ENCODE assay signal across 10 mouse cellular contexts in the genomic region with DNA sequence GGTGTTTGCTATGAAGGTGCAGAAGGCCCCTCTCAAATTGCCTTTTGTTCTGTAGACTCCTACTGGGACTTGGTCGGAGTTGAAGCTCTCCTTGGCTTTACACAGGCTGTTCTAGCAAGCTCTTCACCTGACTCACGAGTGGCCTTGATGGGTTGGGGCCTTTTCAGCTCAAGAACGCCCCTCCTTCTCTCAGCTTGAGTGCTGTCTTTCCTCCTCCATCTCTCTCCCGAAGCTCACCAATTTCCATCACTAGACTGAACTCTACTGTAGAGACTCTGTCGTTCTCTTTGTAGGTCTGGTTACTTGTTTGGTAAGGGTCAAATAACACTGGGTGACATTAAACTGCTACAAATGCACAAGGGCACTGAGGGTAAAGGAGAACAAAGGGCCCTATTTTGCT. TPM values are rescaled to one million over a fixed set of nuclear protein-coding genes. Genes with fewer than 3 reads are reported as not detected.
DNase-seq lines count a peak whose midpoint lies in the region; ATAC-seq and TF ChIP-seq lines count a peak whose summit lies in the region.
"Had no signal": no experiment of that assay in that cellular context is flagged by ENCODE, and none has a peak within 500 bp of the region (broad histone marks: within the 10 kb centered on the region; RNA-seq: fewer than 3 reads in every experiment).

No protein-coding gene starts in this region.

- H3K27me3 ChIP-seq in testis, adult 2 months (ENCODE audit: control insufficient read depth, insufficient read depth, low read length): no peaks in the 10 kb centered on the region
- no peaks in the 10 kb centered on the region for H3K27me3 ChIP-seq in limb, embryonic 13.5 days
- H3K27me3 ChIP-seq in stomach, embryonic 16.5 days (ENCODE audit: control insufficient read depth, insufficient read depth, low read length): no peaks in the 10 kb centered on the region
- H3K27me3 ChIP-seq: Patski had no signal

- H3K27ac ChIP-seq in testis, adult 2 months (ENCODE audit: control insufficient read depth, insufficient read depth, low read depth, low read length): peak overlapping the region; percentile 98
- peak overlapping the region; percentile 94 for H3K27ac ChIP-seq in limb, embryonic 13.5 days
- H3K27ac ChIP-seq in stomach, embryonic 16.5 days (ENCODE audit: low read length): peak overlapping the region; percentile 92

- peak; percentile 1; the same call in 1 of the 2 replicates for ATAC-seq in limb, embryonic 13.5 days (ENCODE audit: low FRiP score, low read depth)
- ATAC-seq in stomach, embryonic 16.5 days (ENCODE audit: insufficient read depth, low FRiP score): no peak

- no peak for TF ChIP-seq CTCF in testis, adult 2 months (IDR thresholded peaks at IDR 0.05; ENCODE audit: control insufficient read depth, insufficient read depth, insufficient replicate concordance, low read depth, low read length)

- H3K4me2 ChIP-seq in limb, embryonic 13.5 days (replicated peaks): peak overlapping the region; percentile 63
- H3K4me2 ChIP-seq in stomach, embryonic 16.5 days (ENCODE audit: low read depth, low read length): peak overlapping the region; percentile 74

- H3K9ac ChIP-seq in limb, embryonic 13.5 days: peak overlapping the region; percentile 60
- H3K9ac ChIP-seq in stomach, embryonic 16.5 days (ENCODE audit: low read length): peak overlapping the region; percentile 85

- intact Hi-C loops in left cerebral cortex, postnatal 10 days (cut with DNase I): no loop called here

- whole genome bisulfite sequencing in limb, embryonic 13.5 days: 73% methylated on average over 5 of the region's 5 CpGs
- WGBS in stomach, embryonic 16.5 days: 71% methylated on average over 5 of the region's 5 CpGs

- TF ChIP-seq POLR2A in testis, adult 2 months (IDR thresholded peaks at IDR 0.05; ENCODE audit: control insufficient read depth, low read depth, low read length): no peak

- H3K4me1 ChIP-seq in testis, adult 2 months (ENCODE audit: control insufficient read depth, insufficient read depth, low read length): peaks cover 9% of the 10 kb centered on the region
- H3K4me1 ChIP-seq in limb, embryonic 13.5 days: peaks cover 15% of the 10 kb centered on the region
- H3K4me1 ChIP-seq in stomach, embryonic 16.5 days (ENCODE audit: control insufficient read depth, insufficient read depth, low read length): peaks cover 11% of the 10 kb centered on the region

- no peaks in the 10 kb centered on the region for H3K36me3 ChIP-seq in testis, adult 2 months (ENCODE audit: control insufficient read depth, insufficient read depth, low read length)
- H3K36me3 ChIP-seq in limb, embryonic 13.5 days: no peaks in the 10 kb centered on the region
- H3K36me3 ChIP-seq in stomach, embryonic 16.5 days (ENCODE audit: control insufficient read depth, insufficient read depth, low read length): no peaks in the 10 kb centered on the region

- DNase-seq in cerebellum, adult 11 months: peak; percentile 7
- DNase-seq in cerebellum, adult 11-12 months: no peak
- no peak for DNase-seq in testis, postnatal 14 days (ENCODE audit: low spot score)
- no peak for DNase-seq in right cerebral cortex, adult 2 months (ENCODE audit: low spot score in 2 of 2)
- no peak for DNase-seq in left cerebral cortex, postnatal 10 days (ENCODE audit: extremely low spot score in 1 of 2, low spot score in 2 of 2)

- peak overlapping the region; percentile 98 for H3K4me3 ChIP-seq in testis, adult 2 months (ENCODE audit: control insufficient read depth, low read depth, low read length)
- H3K4me3 ChIP-seq in limb, embryonic 13.5 days: peak overlapping the region; percentile 51
- H3K4me3 ChIP-seq in stomach, embryonic 16.5 days (replicated peaks; ENCODE audit: low read length): peak overlapping the region; percentile 64

- H3K9me3 ChIP-seq in limb, embryonic 13.5 days: no peaks in the 10 kb centered on the region
- H3K9me3 ChIP-seq in stomach, embryonic 16.5 days (replicated peaks; ENCODE audit: control insufficient read depth, low read length): no peaks in the 10 kb centered on the region

RNA-seq across cellular contexts. Expression of a gene that starts 0.7 kb away (rescaled TPM):
- 34.5 and 35.4 TPM in 2 replicates for polyA plus RNA-seq in testis, adult 2 months (2012; rRNA removed)
- 52.3 and 55.4 TPM in 2 replicates for polyA plus RNA-seq in limb, embryonic 13.5 days (2015; fragmentation: Nextera tagmentation; extraction: Ambion mirVana)
- 8.8 and 11.6 TPM in 2 replicates for polyA plus RNA-seq in stomach, embryonic 16.5 days (2015; fragmentation: Nextera tagmentation; extraction: Ambion mirVana)
- 1 to 10 TPM; 7.1 to 7.8 TPM for total RNA-seq in left cerebral cortex, postnatal 10 days (2021)

RNA-seq across cellular contexts. Expression of a gene that starts 30.5 kb away (rescaled TPM):
- 7.8 and 8.0 TPM in 2 replicates for polyA plus RNA-seq in testis, adult 2 months (2012; rRNA removed)
- 1,770 and 1,957 TPM in 2 replicates for polyA plus RNA-seq in limb, embryonic 13.5 days (2015; fragmentation: Nextera tagmentation; extraction: Ambion mirVana)
- polyA plus RNA-seq in stomach, embryonic 16.5 days (2015; fragmentation: Nextera tagmentation; extraction: Ambion mirVana): 746 and 846 TPM in 2 replicates
- 100 to 1,000 TPM; 102 to 105 TPM for total RNA-seq in left cerebral cortex, postnatal 10 days (2021)

RNA-seq across cellular contexts. Expression of a gene that starts 53.8 kb away (rescaled TPM):
- polyA plus RNA-seq in testis, adult 2 months (2012; rRNA removed): 0.28 and 0.62 TPM in 2 replicates
- 0.88 and 1.0 TPM in 2 replicates for polyA plus RNA-seq in limb, embryonic 13.5 days (2015; fragmentation: Nextera tagmentation; extraction: Ambion mirVana)
- 684 and 706 TPM in 2 replicates for polyA plus RNA-seq in stomach, embryonic 16.5 days (2015; fragmentation: Nextera tagmentation; extraction: Ambion mirVana)
- not detected for total RNA-seq in left cerebral cortex, postnatal 10 days (2021)
- total RNA-seq: neutrophil, adult 5-6 weeks had no signal
- polyA plus RNA-seq: Patski had no signal

Comparison
In these comparisons a context has a peak if more than half of its experiments do, and no peak if none do; other contexts are left out.
1. RNA of a gene that starts 30.5 kb away (polyA plus RNA-seq): 1,770 to 1,957 TPM in limb, embryonic 13.5 days and 746 to 846 TPM in stomach, embryonic 16.5 days; 7.8 to 8.0 TPM in testis, adult 2 months; every median in the first group is over 10 times any median in the second.
2. RNA of a gene that starts 53.8 kb away (polyA plus RNA-seq): 684 to 706 TPM in stomach, embryonic 16.5 days; 0.88 to 1.0 TPM in limb, embryonic 13.5 days and 0.28 to 0.62 TPM in testis, adult 2 months; every median in the first group is over 100 times any median in the second.
3. Peak in every context shown above with its lines, with median percentiles within 50 percentile points of each other: H3K27ac ChIP-seq and H3K4me3 ChIP-seq.